Mouse (Mus musculus) limb, embryonic 10.5 days (tissue): ENCODE results near the gene Mettl24. TPM values are rescaled to one million over a fixed set of nuclear protein-coding genes. Genes with fewer than 3 reads are reported as not detected.

Source experiments
- DNase-seq: peaks from one replicate; pipeline ENCODE4 v3.0.0-alpha.2; 2017; ENCODE audit warnings: low spot score
- H3K27ac ChIP-seq: fragments of 300-500 bp; sonication (generic); 2 replicates; pipeline ENCODE4 v1.5.1; 2016; ENCODE audit warnings: mild to moderate bottlenecking
- H3K27me3 ChIP-seq: fragments of 300-500 bp; sonication (generic); 2 replicates; pipeline ENCODE4 v1.6.1; 2016; ENCODE audit warnings: low read depth, mild to moderate bottlenecking; ENCODE audit not compliant: poor library complexity, severe bottlenecking
- H3K36me3 ChIP-seq: fragments of 300-500 bp; sonication (generic); 2 replicates; pipeline ENCODE4 v1.6.1; 2016; ENCODE audit warnings: mild to moderate bottlenecking, moderate library complexity
- H3K4me1 ChIP-seq: fragments of 300-500 bp; sonication (generic); 2 replicates; pipeline ENCODE4 v1.6.1; 2016
- H3K4me3 ChIP-seq: fragments of 300-500 bp; sonication (generic); 2 replicates; pipeline ENCODE4 v1.5.1; 2016; ENCODE audit warnings: mild to moderate bottlenecking, moderate library complexity
- H3K9me3 ChIP-seq: fragments of 300-500 bp; sonication (generic); replicated peaks from 2 replicates; pipeline ENCODE4 v1.6.1; 2016; ENCODE audit warnings: mild to moderate bottlenecking
- WGBS: fragments of 180-500 bp; shearing (Covaris S2); methylation state at CpG from one replicate; pipeline ENCODE4 v1.1.7; 2016; 5-methylcytosine and 5-hydroxymethylcytosine counted together
- polyA plus RNA-seq: library from polyadenylated mRNA; unstranded; fragments of >200 nt; fragmentation: Nextera tagmentation; extraction: Ambion mirVana; gene quantifications from 2 replicates; pipeline ENCODE4 v1.2.1, GENCODE M21; 2016

Mettl24 gene
- polyA plus RNA-seq, 1 experiment from 2014 or later: 1.6 TPM

- Histone ChIP-seq H3K27ac (no peak overlapping the region), H3K4me1 (peaks cover 17% of the 10 kb centered on the region), H3K27me3 (no peaks in the 10 kb centered on the region), H3K4me3 (no peak overlapping the region), H3K36me3 (peaks cover 63% of the 10 kb centered on the region), H3K9me3 (no peaks in the 10 kb centered on the region)
- WGBS: 96% methylated on average over 10 of the region's 10 CpGs
- no peak for DNase-seq
These were observed 164.2 kb downstream of the Mettl24 start for GRCm38 (mm10) chr10:40847176-40847874.

GRCm38 (mm10) chr10:40850644-40851043, 167.6 kb downstream of the Mettl24 start:
- H3K36me3 ChIP-seq: peaks cover 48% of the 10 kb centered on the region

DNA sequence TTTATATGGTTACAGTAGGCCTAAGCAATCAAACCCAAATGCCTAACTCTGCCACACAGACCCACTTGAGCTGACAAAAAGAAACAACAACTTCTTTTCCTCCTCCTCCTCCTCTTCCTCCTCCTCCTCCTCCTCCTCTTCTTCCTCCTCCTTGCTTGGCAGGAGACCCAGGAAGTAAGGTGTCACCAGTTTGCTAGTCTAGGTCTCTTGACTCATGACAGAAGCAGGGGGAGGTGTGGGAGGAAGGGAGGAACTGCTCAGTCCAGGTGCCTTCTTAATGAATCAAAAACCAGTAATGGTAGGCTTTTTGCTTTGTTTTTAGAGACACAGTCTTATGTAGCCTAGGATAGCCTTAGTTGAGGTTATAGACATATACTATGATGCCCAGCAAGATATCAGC, 168.1 kb downstream of the Mettl24 start:
- no peaks in the 10 kb centered on the region for H3K4me1 ChIP-seq
- H3K36me3 ChIP-seq: peaks cover 45% of the 10 kb centered on the region
- no peak overlapping the region for H3K27ac ChIP-seq
- H3K4me3 ChIP-seq: no peak overlapping the region
- no peak for DNase-seq
- H3K9me3 ChIP-seq: no peaks in the 10 kb centered on the region
- H3K27me3 ChIP-seq: no peaks in the 10 kb centered on the region

More at GRCm38 (mm10) chr10:40850644-40851043, 167.6 kb downstream of the Mettl24 start:
- Histone ChIP-seq H3K4me3 (no peak overlapping the region), H3K27ac (no peak overlapping the region), H3K4me1 (no peaks in the 10 kb centered on the region), H3K27me3 (no peaks in the 10 kb centered on the region), H3K9me3 (no peaks in the 10 kb centered on the region)
- DNase-seq: no peak
- WGBS: 91% methylated on average over 2 of the region's 2 CpGs

- H3K36me3 ChIP-seq: peaks cover 14% of the 10 kb centered on the region; the same call in 1 of the 2 replicates
- H3K27me3 ChIP-seq: no peaks in the 10 kb centered on the region
- H3K4me3 ChIP-seq: no peak overlapping the region
- H3K4me1 ChIP-seq: no peaks in the 10 kb centered on the region
- no peak for DNase-seq
- H3K27ac ChIP-seq: no peak overlapping the region
- H3K9me3 ChIP-seq: no peaks in the 10 kb centered on the region
- 64% methylated on average over 2 of the region's 2 CpGs for WGBS
These were observed 172.5 kb downstream of the Mettl24 start for GRCm38 (mm10) chr10:40855616-40856015.

GRCm38 (mm10) chr10:40856703-40857102, 173.6 kb downstream of the Mettl24 start:
- H3K9me3 ChIP-seq: no peaks in the 10 kb centered on the region
- no peaks in the 10 kb centered on the region for H3K4me1 ChIP-seq
- H3K4me3 ChIP-seq: no peak overlapping the region
- 93% methylated on average over 7 of the region's 7 CpGs for WGBS
- DNase-seq: no peak
- no peaks in the 10 kb centered on the region for H3K27me3 ChIP-seq
- H3K36me3 ChIP-seq: peaks cover 17% of the 10 kb centered on the region
- no peak overlapping the region for H3K27ac ChIP-seq

DNA sequence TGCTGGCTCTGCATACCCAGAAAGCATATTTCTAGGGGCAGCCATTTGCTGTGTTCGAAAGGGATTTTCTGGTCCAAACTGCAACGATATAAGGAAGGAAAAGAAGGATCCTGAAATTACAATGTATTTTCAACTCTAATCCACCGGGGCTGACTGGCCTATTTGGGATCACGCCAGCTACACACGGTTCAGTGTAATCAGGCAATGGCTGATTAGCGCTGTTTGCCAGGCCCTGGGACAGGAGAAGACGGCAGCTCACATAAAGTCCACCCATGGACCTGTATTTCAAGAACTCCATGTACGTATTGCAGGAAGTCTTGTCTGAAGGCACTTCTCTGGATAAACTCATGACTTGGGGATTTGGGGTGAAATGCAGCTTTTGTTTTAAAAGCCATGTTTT, 174.5 kb downstream of the Mettl24 start:
- Histone ChIP-seq H3K27ac (no peak overlapping the region), H3K27me3 (no peaks in the 10 kb centered on the region), H3K4me3 (no peak overlapping the region), H3K36me3 (peaks cover 16% of the 10 kb centered on the region), H3K9me3 (no peaks in the 10 kb centered on the region), H3K4me1 (no peaks in the 10 kb centered on the region)
- WGBS: 96% methylated on average over 8 of the region's 8 CpGs
- DNase-seq: no peak

Other genes starting within 250 kb of the Mettl24 start
- not detected in 2 replicates for gene Slc22a16, start 112.9 kb upstream of the Mettl24 start, polyA plus RNA-seq
- 0.08 and 0.34 TPM in 2 replicates for gene Ddo, start 53.3 kb upstream of the Mettl24 start, polyA plus RNA-seq
- gene Cdc40, start 200.0 kb downstream of the Mettl24 start, polyA plus RNA-seq: 38.7 and 40.5 TPM in 2 replicates
- gene Wasf1, start 200.2 kb downstream of the Mettl24 start, polyA plus RNA-seq: 43.4 and 48.6 TPM in 2 replicates